19 mouse cellular contexts compared by ENCODE assay signal in the genomic region with DNA sequence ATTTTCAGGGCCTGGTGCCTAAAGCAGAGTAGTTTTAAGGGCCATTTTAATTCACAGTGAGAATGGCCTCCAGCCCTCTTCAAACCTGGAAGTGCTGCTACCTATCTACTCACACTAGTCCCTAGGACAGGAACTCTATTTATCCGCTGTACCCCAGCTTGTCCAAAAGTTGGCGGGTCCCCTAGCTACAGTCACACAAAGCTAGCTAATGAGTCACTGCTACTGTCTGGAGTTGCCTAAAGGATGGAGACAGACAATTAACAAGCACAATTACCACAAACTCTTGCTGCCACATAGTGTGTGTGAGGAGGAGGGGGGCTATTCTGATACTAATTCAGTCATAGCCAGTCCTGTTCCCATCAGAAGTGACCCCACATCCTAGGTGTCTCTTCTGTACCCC.
DNase-seq lines count a peak whose midpoint lies in the region; ATAC-seq and TF ChIP-seq lines count a peak whose summit lies in the region.
"Had no signal": no experiment of that assay in that cellular context is flagged by ENCODE, and none has a peak within 500 bp of the region (broad histone marks: within the 10 kb centered on the region; RNA-seq: fewer than 3 reads in every experiment).

No protein-coding gene starts in this region.

- peaks cover 64% of the 10 kb centered on the region for H3K4me1 ChIP-seq in heart, embryonic 15.5 days (replicated peaks)

- H3K36me3 ChIP-seq in heart, embryonic 15.5 days, result no peaks in the 10 kb centered on the region
- no peaks in the 10 kb centered on the region for H3K36me3 ChIP-seq in macrophage (ENCODE audit: inconsistent target)
- H3K36me3 ChIP-seq: embryonic facial prominence, embryonic 12.5 days; forebrain, embryonic 12.5 days; heart, embryonic 10.5 days; hindbrain, embryonic 15.5 days had no signal

- TF ChIP-seq CTCF in Patski (IDR thresholded peaks at IDR 0.05), result no peak

- peak overlapping the region; percentile 74 for H3K27ac ChIP-seq in heart, embryonic 15.5 days
- peak overlapping the region; percentile 81; the same call in 1 of the 2 replicates for H3K27ac ChIP-seq in macrophage
- H3K27ac ChIP-seq: embryonic facial prominence, embryonic 12.5 days had no signal

- H3K9me3 ChIP-seq in heart, embryonic 15.5 days (replicated peaks), result no peaks in the 10 kb centered on the region
- H3K9me3 ChIP-seq: embryonic facial prominence, embryonic 12.5 days; forebrain, embryonic 12.5 days; heart, embryonic 10.5 days; hindbrain, embryonic 15.5 days had no signal

- intact Hi-C loops in heart, postnatal 14 days (cut with DNase I), result no loop called here

- no peak for ATAC-seq in heart, embryonic 15.5 days (replicated peaks; ENCODE audit: insufficient number of reproducible peaks, insufficient read depth, low FRiP score, low read depth)
- ATAC-seq in Patski, result peak; percentile 15
- ATAC-seq: intestine, embryonic 16.5 days had no signal

- no peak overlapping the region for H3K9ac ChIP-seq in heart, embryonic 15.5 days
- H3K9ac ChIP-seq: embryonic facial prominence, embryonic 12.5 days; forebrain, embryonic 12.5 days; hindbrain, embryonic 15.5 days had no signal

- no peaks in the 10 kb centered on the region for H3K27me3 ChIP-seq in heart, embryonic 15.5 days
- no peaks in the 10 kb centered on the region for H3K27me3 ChIP-seq in Patski
- H3K27me3 ChIP-seq: forebrain, embryonic 12.5 days; hindbrain, embryonic 15.5 days had no signal

- H3K79me2 ChIP-seq in macrophage (ENCODE audit: inconsistent target), result peaks cover 100% of the 10 kb centered on the region

- H3K4me3 ChIP-seq in heart, embryonic 15.5 days, result no peak overlapping the region
- H3K4me3 ChIP-seq in macrophage (ENCODE audit: inconsistent target), result no peak overlapping the region
- H3K4me3 ChIP-seq: embryonic facial prominence, embryonic 12.5 days; forebrain, embryonic 12.5 days; gastrocnemius, adult 2 months; heart, embryonic 10.5 days; hindbrain, embryonic 15.5 days had no signal

- 80% methylated on average over 2 of the region's 2 CpGs for WGBS in heart, embryonic 15.5 days
- WGBS in macrophage (ENCODE audit: missing documents), result 57% methylated on average over 2 of the region's 2 CpGs

- POLR2A ChIA-PET in Patski (lab: Charles Lee), result interaction anchor here (0.6 to 1.0 kb wide), 3 partner anchors 19 to 67 kb away, joined by 3 read pairs; no protein-coding TSS in a partner anchor

- H3K4me2 ChIP-seq in heart, embryonic 15.5 days, result no peak overlapping the region
- H3K4me2 ChIP-seq: embryonic facial prominence, embryonic 12.5 days; forebrain, embryonic 12.5 days; hindbrain, embryonic 15.5 days had no signal

- DNase-seq in heart, postnatal 14 days, result no peak
- DNase-seq in 416B (ENCODE audit: low read depth) (peak; percentile 68), Patski (ENCODE audit: low read depth, low spot score) (no peak)
- DNase-seq in adrenal gland, postnatal 10 days, result no peak
- no peak for DNase-seq in kidney, adult 8-10 months
- DNase-seq: adrenal gland, postnatal 25 days; cerebellum, adult 9-10 months; gastrocnemius, adult 2 months; gastrocnemius, postnatal 25 days; heart, adult 11 months; heart, postnatal 36 days; kidney, adult 2 months had no signal

- in situ Hi-C loops in Patski (cut with MboI; ENCODE audit: low pct_unique_long_range_greater_than_20kb), result no loop called here

- CTCF ChIA-PET in Patski (lab: Charles Lee), result interaction anchor here (0.8 to 1.9 kb wide), 5 partner anchors 9 to 63 kb away, joined by 3 to 7 read pairs (median 4); no protein-coding TSS in a partner anchor
